Comparison of ENCODE assay signal across 8 mouse cellular contexts in genomic region chr16:36693818-36694413, GRCm38 (mm10). TPM values are rescaled to one million over a fixed set of nuclear protein-coding genes. Genes with fewer than 3 reads are reported as not detected.
A peak's percentile ranks its signal among the peaks of the same experiment; 100 is the strongest.
DNase-seq lines count a peak whose midpoint lies in the region; ATAC-seq and TF ChIP-seq lines count a peak whose summit lies in the region.

TSS of gene Ildr1 (plus strand) at chr16:36693978.

- H3K4me2 ChIP-seq in intestine, embryonic 14.5 days (ENCODE audit: low read length) = peak within 1 kb of the TSS; percentile 50
- peak within 1 kb of the TSS; percentile 72 for H3K4me2 ChIP-seq in liver, postnatal 0 days (ENCODE audit: low read depth, low read length)
- H3K4me2 ChIP-seq in neural tube, embryonic 14.5 days (ENCODE audit: low read depth, low read length) = peak within 1 kb of the TSS; percentile 68

- TF ChIP-seq CTCF in cortical plate, adult 2 months (IDR thresholded peaks at IDR 0.05; ENCODE audit: extremely low read depth, insufficient read depth, low read length) = no peak
- TF ChIP-seq CTCF in liver, postnatal 0 days (IDR thresholded peaks at IDR 0.05; ENCODE audit: low read depth) = no peak

- 1% methylated on average over 40 of the region's 40 CpGs for WGBS in heart, embryonic 10.5 days
- WGBS in intestine, embryonic 14.5 days = 3% methylated on average over 35 of the region's 40 CpGs
- WGBS in liver, postnatal 0 days (ENCODE audit: insufficient replicate concordance) = 4% methylated on average over 33 of the region's 40 CpGs
- WGBS in neural tube, embryonic 14.5 days = 4% methylated on average over 38 of the region's 40 CpGs

- H3K27ac ChIP-seq in heart, embryonic 10.5 days = 0 out of 2 replicates have a peak within 1 kb of the TSS, but pooled peaks have one; percentile 23
- H3K27ac ChIP-seq in cortical plate, adult 2 months (ENCODE audit: insufficient read depth, low read length) = no peak within 1 kb of the TSS
- H3K27ac ChIP-seq in intestine, embryonic 14.5 days (ENCODE audit: low read depth) = no peak within 1 kb of the TSS
- H3K27ac ChIP-seq in liver, postnatal 0 days (ENCODE audit: low read depth) = no peak within 1 kb of the TSS
- H3K27ac ChIP-seq in neural tube, embryonic 14.5 days (ENCODE audit: low read depth, low read length) = no peak within 1 kb of the TSS

- intact Hi-C loops in heart, postnatal 36 days (cut with DNase I) = no loop called here
- intact Hi-C loops in left cerebral cortex, postnatal 25 days (cut with DNase I) = no loop called here

- peak within 1 kb of the TSS; percentile 37 for H3K9ac ChIP-seq in intestine, embryonic 14.5 days (ENCODE audit: low read length)
- 0 out of 2 replicates have a peak within 1 kb of the TSS, but pooled peaks have one; percentile 34 for H3K9ac ChIP-seq in liver, postnatal 0 days (replicated peaks)
- H3K9ac ChIP-seq in neural tube, embryonic 14.5 days (replicated peaks; ENCODE audit: low read depth, low read length) = peak within 1 kb of the TSS; percentile 42; the same call in 1 of the 2 replicates

- H3K9me3 ChIP-seq in heart, embryonic 10.5 days = no peaks in the 10 kb centered on the region
- no peaks in the 10 kb centered on the region for H3K9me3 ChIP-seq in intestine, embryonic 14.5 days (ENCODE audit: control insufficient read depth, low read length)
- H3K9me3 ChIP-seq in liver, postnatal 0 days (ENCODE audit: low read length) = no peaks in the 10 kb centered on the region
- no peaks in the 10 kb centered on the region for H3K9me3 ChIP-seq in neural tube, embryonic 14.5 days (ENCODE audit: control insufficient read depth, low read length)

- no peak for DNase-seq in heart, embryonic 10.5 days (ENCODE audit: low spot score)
- no peak for DNase-seq in heart, postnatal 36 days
- DNase-seq in intestine, embryonic 14.5 days (ENCODE audit: low spot score) = peak; percentile 74
- DNase-seq in liver, postnatal 0 days = peak; percentile 21
- no peak for DNase-seq in left cerebral cortex, postnatal 25 days (ENCODE audit: low spot score in 2 of 2)
- DNase-seq in frontal cortex, postnatal 14 days (ENCODE audit: low spot score in 2 of 2) = no peak

- peaks cover 7% of the 10 kb centered on the region for H3K4me1 ChIP-seq in heart, embryonic 10.5 days
- H3K4me1 ChIP-seq in cortical plate, adult 2 months (ENCODE audit: control insufficient read depth, insufficient read depth, low read length) = no peaks in the 10 kb centered on the region
- no peaks in the 10 kb centered on the region for H3K4me1 ChIP-seq in intestine, embryonic 14.5 days (replicated peaks; ENCODE audit: control insufficient read depth, insufficient read depth, low read length)
- no peaks in the 10 kb centered on the region for H3K4me1 ChIP-seq in liver, postnatal 0 days (ENCODE audit: insufficient read depth)
- H3K4me1 ChIP-seq in neural tube, embryonic 14.5 days (ENCODE audit: control insufficient read depth, insufficient read depth, low read length) = 0 out of 2 replicates have a peak, but pooled peaks cover 3% of the 10 kb centered on the region

- TF ChIP-seq EP300 in liver, postnatal 0 days (IDR thresholded peaks at IDR 0.05; ENCODE audit: low read depth) = no peak

- H3K27me3 ChIP-seq in heart, embryonic 10.5 days (ENCODE audit: insufficient read depth, poor library complexity, severe bottlenecking) = peaks cover 38% of the 10 kb centered on the region
- H3K27me3 ChIP-seq in intestine, embryonic 14.5 days (replicated peaks; ENCODE audit: control insufficient read depth, insufficient read depth, low read length) = peaks cover 18% of the 10 kb centered on the region
- peaks cover 19% of the 10 kb centered on the region for H3K27me3 ChIP-seq in liver, postnatal 0 days (ENCODE audit: insufficient read depth, low read length)
- H3K27me3 ChIP-seq in neural tube, embryonic 14.5 days (ENCODE audit: control insufficient read depth, insufficient read depth, low read length) = peaks cover 8% of the 10 kb centered on the region

- TF ChIP-seq POLR2A in cortical plate, adult 2 months (IDR thresholded peaks at IDR 0.05; ENCODE audit: extremely low read depth, insufficient read depth, low read length) = no peak

- H3K4me3 ChIP-seq in heart, embryonic 10.5 days = peak within 1 kb of the TSS; percentile 66
- H3K4me3 ChIP-seq in cortical plate, adult 2 months (ENCODE audit: insufficient read depth, low read length) = peak within 1 kb of the TSS; percentile 17; the same call in 1 of the 2 replicates
- H3K4me3 ChIP-seq in intestine, embryonic 14.5 days (ENCODE audit: low read depth, low read length) = peak within 1 kb of the TSS; percentile 39
- peak within 1 kb of the TSS; percentile 42 for H3K4me3 ChIP-seq in liver, postnatal 0 days (ENCODE audit: low read depth, low read length)
- peak within 1 kb of the TSS; percentile 35 for H3K4me3 ChIP-seq in neural tube, embryonic 14.5 days (ENCODE audit: low read depth, low read length)

- no peaks in the 10 kb centered on the region for H3K36me3 ChIP-seq in heart, embryonic 10.5 days
- no peaks in the 10 kb centered on the region for H3K36me3 ChIP-seq in intestine, embryonic 14.5 days (ENCODE audit: control insufficient read depth, insufficient read depth, low read length)
- H3K36me3 ChIP-seq in liver, postnatal 0 days (replicated peaks; ENCODE audit: insufficient read depth, low read length) = no peaks in the 10 kb centered on the region
- H3K36me3 ChIP-seq in neural tube, embryonic 14.5 days (ENCODE audit: control insufficient read depth, insufficient read depth, low read length) = no peaks in the 10 kb centered on the region

- peak; percentile 93 for ATAC-seq in intestine, embryonic 14.5 days (replicated peaks; ENCODE audit: low FRiP score, low TSS enrichment, low read depth)
- ATAC-seq in liver, postnatal 0 days = 0 out of 2 replicates have a peak, but pooled peaks have one; percentile 29
- peak; percentile 51 for ATAC-seq in neural tube, embryonic 14.5 days (ENCODE audit: low read depth)

RNA-seq across cellular contexts. Expression of gene Ildr1, which starts in this region (rescaled TPM):
- 0.11 and 0.44 TPM in 2 replicates for polyA plus RNA-seq in heart, embryonic 10.5 days (2016; fragmentation: Nextera tagmentation; extraction: Ambion mirVana)
- total RNA-seq in heart, postnatal 36 days (2021) = not detected
- 0.36 and 0.42 TPM in 2 replicates for polyA plus RNA-seq in cortical plate, adult 2 months (2012; rRNA removed)
- polyA plus RNA-seq in intestine, embryonic 14.5 days (2014; fragmentation: Nextera tagmentation; extraction: Ambion mirVana) = 5.1 and 5.9 TPM in 2 replicates
- 0.19 and 0.30 TPM in 2 replicates for polyA plus RNA-seq in liver, postnatal 0 days (2015; fragmentation: Nextera tagmentation; extraction: Ambion mirVana)
- polyA plus RNA-seq in neural tube, embryonic 14.5 days (2014; fragmentation: Nextera tagmentation; extraction: Ambion mirVana) = 0.15 and 0.25 TPM in 2 replicates
- under 1 TPM; 0.23 TPM for total RNA-seq in left cerebral cortex, postnatal 25 days (2021)

Comparison
In these comparisons a context has a peak if more than half of its experiments do, and no peak if none do; other contexts are left out.
1. Peak in DNase-seq, ATAC-seq, H3K4me3 ChIP-seq, H3K9ac ChIP-seq and H3K4me2 ChIP-seq in liver, postnatal 0 days; RNA of the gene not detected or under 1 TPM.
2. Peak in ATAC-seq, H3K4me3 ChIP-seq, H3K9ac ChIP-seq and H3K4me2 ChIP-seq in neural tube, embryonic 14.5 days; RNA of the gene not detected or under 1 TPM.
3. ATAC-seq: peak in every context shown above with its lines; median percentile 93 in intestine, embryonic 14.5 days; 51 in neural tube, embryonic 14.5 days; 29 in liver, postnatal 0 days.